Mouse (Mus musculus) testis, postnatal 10 days (tissue): ENCODE results near the gene Dcun1d4.

ENCODE experiments used
- DNase-seq: peaks from one replicate; pipeline ENCODE4 v3.0.0; 2021; ENCODE audit warnings: low spot score

Dcun1d4 gene

DNA sequence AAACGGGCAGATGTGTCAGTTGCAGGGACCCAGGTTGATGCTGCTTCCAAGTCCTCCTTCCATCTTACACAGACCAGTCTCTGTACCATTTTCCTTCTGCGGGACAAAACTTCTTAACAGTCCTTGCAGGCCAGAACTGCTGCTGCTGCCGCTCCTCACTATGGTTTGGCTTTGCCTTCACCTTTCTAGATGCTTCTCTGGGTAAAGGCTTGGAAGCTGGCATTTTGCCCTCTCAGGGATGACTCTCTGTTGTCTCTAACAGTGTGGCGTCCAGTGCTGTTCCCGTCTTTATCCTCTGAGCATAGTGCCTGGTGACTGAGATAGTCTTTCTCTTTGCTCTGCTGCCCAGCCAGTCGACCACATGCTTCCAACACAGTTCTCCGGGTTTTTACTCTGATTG, 66.5 kb downstream of the Dcun1d4 start:
- no peak for DNase-seq

DNA sequence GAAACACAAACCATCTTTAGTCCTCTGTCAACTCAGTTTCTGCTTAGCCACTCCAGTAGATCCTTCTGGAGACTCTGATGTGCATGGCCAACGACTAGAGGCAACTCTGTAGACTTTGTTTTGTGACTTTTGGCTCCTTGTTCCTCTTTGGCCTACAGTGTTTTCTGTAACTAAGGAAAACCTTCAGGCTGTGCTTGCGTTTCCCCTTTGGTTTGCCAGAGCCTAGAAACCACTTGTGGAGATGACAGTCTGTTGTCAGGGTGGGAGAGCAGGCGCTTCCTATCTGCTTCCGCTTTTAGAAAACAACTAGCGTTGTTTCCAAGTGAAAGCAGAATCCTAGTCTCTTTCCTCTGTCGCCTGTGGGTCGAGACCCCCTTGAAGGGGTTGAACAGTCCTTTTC, 67.4 kb downstream of the Dcun1d4 start:
- DNase-seq: no peak

DNA sequence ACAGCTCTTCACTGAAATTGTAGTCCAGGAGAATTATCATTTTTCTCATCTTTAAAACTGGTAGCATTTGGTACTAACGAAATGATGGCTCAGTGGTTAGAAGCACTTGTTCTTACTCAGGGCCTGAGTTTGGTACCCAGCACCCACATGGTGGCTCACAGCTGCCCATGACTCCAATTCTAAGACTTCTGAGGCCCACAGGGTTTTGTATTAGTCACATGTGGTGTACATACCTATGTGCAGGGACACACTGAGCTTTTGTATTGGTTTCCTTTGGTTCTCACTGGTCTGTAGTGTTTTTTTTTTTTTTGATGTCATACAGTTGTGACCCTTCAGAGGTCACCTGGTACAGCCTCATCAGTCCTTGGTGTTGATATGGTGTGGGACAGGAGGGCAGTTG, 68.0 kb downstream of the Dcun1d4 start:
- DNase-seq: no peak

DNA sequence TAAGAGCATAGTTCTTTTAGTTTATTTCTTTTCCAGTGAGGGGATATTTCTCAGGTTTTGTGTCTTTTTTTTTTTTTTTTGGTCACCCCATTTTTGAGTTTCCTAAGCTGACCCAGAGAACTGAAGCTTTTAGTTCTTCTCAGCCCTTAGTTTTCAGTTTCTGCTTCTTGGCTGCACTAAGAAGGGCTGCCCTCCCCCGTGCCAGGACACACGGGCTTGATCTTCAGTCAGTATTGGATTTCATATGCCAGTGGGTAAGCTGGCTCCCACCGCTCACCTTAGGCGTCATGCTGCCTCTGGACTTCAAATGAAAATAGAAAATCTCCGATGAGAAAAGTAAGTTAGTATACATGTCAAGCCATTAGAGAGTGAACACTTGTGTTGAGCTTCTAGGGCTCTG, 71.0 kb downstream of the Dcun1d4 start:
- no peak for DNase-seq

DNA sequence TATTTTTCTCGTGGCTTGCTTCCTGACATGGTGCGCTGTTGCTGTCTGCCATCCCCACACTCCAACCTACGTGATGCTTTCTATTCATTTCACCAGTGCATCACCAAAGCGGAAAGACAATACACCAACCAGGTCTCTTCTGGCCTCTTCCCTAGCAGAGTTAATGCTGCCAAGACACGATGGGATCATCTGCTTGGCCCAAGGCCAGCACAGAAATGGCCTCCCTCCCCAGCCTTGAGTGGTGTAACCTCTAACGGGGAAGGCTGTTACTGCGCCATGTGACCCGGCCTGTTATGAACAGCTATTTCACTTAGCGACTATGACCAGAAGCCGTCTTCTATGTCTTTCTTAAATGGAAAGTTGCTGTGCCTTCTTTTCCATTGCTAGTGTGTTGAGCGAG, 73.1 kb downstream of the Dcun1d4 start:
- DNase-seq: no peak

DNA sequence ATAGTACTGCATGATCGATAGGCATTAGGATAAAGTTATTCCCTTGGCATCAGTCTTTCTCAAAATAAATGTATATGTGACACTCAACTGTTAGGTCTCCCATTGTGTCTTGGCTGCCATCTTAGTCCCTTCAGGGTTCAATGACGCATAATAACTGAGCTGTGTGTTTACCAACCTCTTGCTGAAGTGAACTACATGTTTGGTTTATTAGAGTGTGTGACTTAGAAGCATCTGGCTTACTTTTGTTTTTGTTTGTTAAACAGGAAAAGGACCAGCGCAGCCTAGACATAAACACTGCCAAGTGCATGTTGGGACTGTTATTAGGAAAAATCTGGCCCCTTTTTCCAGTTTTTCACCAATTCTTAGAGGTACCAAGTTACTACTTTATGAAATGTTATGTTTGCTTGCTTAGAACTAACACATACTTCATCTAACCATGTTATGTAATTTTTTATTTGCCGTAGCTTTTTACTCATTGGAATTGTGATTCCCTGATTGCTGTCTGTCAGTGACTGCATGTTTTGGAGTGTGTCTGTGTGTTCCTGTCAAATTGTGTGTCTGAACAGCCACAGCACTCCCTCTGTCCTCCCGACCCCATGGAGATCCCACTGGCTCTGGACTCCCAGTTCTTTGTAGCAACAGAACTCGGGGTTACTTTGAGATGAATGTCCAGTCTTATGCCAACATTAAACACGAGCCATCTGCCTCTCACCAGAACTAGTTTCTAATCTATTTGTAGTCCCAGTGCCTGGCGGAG, 74.5 kb downstream of the Dcun1d4 start:
- no peak for DNase-seq

DNA sequence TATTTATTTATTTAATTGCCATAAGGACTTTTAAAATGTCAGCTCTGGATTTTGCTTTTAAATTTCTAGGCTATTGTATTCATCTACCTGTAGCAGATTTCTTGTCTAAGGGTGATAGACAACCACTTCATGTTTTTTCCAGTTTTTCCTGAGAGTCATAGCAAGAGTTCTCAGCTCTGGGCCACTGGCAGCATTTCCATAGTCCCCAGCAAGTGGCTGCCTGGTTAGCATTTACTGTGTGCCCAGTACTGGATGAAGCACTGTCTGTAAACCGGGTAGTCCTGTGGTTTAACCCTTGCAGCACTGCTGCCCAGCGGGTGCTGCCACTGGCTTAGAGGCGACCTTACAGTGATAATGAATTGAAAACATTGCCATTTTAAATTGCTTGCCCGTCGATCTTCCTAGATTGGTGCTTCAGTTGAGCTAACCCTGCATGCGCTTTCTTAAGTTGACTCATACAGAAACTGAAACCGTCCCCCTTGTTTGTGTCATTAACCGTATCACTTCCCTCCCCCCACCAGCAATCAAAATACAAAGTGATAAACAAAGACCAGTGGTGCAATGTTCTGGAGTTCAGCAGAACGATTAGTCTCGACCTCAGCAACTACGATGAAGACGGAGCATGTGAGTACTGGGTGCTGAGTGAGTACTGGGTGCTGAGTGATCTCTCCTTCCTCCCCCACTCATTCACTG, 76.1 kb downstream of the Dcun1d4 start:
- no peak for DNase-seq

DNA sequence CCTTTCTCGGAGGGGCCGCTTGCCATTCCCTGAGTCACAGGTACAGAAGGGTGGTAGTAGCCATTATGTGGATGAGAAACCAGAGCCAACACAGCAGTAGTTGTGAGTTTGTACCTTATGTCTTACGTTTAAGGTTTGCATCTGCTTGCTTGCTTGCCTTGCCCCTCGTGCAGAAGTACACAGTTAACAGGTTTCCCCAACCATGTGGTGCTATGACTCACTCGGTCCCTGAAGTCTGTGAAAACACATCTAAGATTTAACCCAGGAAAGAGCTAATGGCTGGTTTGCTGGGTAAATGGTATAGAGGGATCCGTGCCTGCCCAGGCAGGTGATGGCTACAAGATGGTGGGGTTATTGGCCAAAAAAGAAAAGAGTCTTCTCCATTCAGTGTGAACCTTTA, 78.0 kb downstream of the Dcun1d4 start:
- no peak for DNase-seq

DNA sequence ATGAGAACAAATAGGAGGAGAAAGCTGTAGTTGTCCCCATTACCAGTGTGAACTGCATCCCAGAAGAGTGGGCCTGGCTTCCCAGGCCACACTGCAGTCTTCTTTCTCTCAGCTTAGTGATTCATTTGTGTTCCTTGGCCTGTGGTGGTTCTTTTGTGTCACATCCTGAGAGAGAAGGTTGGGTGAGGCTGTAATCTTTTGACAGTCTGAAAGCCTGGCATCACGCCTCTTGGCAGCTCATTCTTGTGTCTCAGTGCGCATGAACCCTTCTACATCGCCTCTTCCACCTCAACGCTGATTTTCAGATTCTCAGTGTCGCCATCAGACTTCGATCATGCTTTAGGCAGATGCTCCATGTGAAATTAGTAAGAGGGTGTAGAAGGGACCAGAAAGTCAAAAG, 83.2 kb downstream of the Dcun1d4 start:
- DNase-seq: no peak

DNA sequence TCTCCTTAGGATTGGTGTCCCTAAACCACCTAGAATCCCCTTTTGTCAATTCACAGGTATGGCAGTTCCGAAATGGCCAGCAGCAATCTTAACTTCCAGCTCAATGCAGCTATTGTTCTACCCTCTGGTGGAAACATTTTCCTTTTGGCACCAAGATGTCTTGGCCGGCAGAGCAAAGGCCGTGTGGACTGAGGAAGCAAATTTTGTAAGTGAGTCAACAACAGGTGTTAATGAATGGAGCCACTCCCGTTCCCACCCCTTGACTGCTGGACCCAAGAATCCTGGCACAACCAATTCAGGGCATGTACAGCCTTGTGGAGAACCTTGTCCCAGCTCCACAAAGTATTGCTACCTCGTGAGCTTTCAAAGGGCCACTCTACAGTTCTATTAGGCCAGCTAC, 85.3 kb downstream of the Dcun1d4 start:
- no peak for DNase-seq

DNA sequence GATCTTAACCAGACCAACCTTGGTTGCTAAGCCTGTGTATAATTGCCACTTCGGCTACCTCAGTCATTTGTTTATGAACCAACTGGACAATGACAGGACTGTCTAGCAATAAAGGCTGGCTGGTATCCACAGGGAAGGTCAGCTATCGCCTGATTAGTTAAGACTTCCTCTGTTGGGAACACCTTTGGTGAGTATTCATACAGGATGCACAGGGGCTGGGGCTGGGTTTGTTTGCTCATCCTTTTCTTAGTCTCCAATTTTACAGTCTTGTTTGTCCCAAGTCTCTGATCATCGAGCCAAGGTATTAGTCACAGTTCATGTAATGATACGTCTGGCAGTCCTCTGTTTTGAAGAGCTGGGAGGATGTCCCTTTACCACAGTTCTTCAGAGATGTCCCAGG, 86.1 kb downstream of the Dcun1d4 start:
- no peak for DNase-seq

DNA sequence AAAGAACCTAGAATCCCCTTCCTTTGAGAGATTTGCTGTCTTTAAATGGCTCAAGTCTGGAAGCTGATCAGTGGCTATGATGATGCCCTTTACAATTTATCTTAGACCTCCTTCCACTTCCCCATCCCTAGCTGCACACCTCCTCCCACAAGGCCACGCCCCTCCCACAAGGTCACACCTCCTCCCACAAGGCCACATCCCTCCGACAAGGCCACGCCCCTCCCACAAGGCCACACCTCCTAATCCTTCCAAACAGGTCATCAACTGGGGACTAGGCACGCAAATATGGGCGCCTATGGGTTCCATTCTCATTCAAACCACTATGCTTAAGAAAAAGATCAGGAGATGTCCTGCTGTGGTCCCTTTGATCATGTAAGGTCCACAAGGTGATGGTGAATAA, 88.4 kb downstream of the Dcun1d4 start:
- peak; percentile 45 for DNase-seq

DNA sequence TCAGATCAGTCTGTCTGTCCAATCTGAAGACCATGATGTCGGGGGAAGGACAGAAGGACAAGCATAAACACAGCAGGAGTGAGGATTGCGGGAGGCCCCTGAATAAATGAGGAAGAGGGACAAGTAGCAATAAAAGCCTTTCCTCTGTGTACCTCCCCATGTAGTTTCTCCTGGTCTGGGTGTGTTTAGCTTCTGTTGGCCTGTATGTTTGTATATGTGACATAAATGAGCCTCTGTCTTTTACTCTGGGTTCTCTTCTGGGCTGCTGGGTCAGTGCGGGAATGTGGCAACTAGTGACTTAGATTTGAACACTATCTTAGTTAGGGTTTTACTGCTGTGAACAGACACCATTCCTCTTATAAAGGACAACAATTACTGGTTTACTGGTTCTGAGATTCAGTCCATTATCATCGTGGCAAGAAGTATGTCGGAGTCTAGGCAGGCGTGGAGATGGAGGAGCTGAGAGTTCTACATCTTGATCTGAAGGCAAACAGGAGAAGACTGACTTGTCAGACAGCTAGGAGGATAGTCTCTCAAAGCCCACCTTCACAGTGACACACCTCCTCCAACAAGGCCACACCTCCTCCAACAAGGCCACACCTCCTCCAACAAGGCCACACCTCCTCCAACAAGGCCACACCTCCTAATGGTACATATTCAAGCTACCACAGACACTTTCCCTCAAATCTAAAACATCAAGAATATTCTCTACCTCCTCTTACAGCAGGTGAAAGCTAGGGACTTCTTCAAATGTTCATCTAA, 90.8 kb downstream of the Dcun1d4 start:
- DNase-seq: peak; percentile 27

DNA sequence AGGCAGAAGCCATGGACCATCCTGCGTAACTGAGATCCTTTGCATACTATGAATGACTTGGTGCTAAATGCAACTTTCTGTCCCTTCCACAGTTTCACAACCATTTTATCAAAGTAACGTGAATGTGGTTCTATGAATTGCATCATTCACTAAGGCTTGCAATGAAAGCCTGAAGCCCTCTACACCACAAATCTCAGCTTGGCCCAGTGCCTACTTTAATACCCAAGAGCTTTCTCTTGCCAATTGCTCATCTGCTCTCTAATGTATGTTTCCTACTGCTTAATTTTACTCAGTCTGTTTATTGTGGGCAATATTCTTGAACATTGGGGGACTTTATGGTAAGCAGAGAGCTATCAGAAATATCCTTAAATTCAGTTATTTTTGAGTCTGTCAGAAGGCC, 92.0 kb downstream of the Dcun1d4 start:
- DNase-seq: no peak

DNA sequence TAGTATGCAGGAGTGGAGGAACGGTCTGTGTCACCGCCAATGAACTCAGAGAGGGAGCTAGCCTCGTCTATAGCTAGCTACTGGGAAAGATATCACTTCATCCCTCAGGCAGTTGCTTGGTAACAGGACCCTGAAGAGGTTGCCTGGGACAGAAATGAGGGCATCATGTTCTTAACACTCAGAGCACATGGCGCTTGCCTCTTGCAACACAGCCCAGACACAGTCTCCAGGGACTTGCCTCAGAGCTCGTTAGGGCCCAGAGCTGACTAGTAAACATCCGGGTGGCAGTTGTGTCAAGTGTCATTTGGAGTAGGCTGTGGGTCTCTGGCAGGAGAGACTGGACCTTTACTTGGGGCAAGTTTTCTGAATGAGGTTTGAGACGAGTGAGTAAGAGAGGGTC, 93.0 kb downstream of the Dcun1d4 start:
- DNase-seq: no peak

DNA sequence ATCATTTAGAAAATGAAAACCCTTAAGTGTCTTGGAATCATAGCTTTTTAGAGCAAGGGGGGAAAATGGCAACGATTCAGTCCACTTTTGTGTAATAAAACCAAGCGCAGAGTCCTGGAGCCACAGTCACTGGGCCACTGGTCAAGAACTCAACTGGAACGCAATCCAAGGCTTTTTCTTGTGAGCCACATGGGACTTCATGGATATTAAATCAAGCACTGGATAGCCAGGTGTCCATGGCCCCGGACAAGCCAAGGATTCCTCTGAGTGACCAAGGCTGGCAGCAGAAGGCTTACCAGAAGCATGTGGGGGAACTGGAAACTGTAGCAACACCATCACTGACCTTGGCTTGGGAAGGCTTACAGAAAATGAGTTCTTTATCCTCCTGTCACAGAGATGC, 93.8 kb downstream of the Dcun1d4 start:
- no peak for DNase-seq

DNA sequence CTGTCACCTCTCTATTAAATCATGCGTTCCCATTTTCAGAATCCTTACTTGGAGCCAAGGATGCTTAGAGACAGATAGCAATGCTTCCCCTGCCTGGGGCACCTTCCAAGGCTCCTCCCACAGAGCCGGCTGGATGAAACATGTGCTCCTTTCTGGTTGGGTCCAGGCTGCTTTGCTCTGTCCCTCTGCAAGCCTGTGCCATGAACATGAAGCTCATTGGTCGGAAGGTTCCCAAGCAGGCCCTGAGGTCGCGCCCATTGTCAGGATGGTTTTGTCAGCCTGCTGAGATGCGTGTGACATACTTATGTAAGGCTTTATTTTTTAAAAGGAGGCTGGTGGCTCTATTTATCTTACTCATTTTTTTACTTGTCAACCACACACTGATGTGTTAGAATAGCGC, 95.9 kb downstream of the Dcun1d4 start:
- no peak for DNase-seq

DNA sequence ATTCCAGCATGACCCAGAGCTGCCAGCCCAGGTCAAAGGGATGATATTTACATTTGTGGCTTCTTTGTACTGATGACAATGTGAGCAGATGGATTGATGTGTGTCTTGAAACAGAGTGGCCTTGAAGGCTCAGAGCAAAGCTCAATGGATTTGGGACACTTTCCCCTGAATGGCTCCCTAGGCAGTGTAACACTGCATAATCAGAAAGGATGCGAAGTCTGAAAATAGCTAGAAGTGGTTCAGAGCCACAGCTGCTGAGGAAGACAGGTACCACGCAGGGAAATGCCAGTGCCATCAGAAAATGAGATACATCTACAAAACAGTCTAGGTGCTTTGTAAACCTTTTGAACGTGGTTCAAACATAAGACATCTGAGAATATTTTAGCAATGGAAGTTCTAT, 97.3 kb downstream of the Dcun1d4 start:
- DNase-seq: no peak

DNA sequence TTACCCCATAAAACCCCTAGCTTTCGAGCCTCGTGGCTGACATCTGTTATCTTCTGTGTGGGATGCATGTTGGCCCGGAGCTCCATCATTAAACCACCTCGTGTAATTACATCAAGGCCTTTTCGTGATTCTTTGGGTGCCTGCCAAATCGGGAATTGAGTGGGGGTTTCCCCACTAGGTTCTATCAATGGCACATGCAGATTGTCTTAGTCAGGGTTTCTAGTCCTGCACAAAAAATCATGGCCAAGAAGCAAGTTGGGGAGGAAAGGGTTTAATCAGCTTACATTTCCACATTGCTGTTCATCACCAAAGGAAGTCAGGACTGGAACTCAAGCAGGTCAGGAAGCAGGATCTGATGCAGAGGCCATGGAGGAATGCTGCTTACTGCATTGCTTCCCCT, 103.2 kb downstream of the Dcun1d4 start:
- peak; percentile 18 for DNase-seq

DNA sequence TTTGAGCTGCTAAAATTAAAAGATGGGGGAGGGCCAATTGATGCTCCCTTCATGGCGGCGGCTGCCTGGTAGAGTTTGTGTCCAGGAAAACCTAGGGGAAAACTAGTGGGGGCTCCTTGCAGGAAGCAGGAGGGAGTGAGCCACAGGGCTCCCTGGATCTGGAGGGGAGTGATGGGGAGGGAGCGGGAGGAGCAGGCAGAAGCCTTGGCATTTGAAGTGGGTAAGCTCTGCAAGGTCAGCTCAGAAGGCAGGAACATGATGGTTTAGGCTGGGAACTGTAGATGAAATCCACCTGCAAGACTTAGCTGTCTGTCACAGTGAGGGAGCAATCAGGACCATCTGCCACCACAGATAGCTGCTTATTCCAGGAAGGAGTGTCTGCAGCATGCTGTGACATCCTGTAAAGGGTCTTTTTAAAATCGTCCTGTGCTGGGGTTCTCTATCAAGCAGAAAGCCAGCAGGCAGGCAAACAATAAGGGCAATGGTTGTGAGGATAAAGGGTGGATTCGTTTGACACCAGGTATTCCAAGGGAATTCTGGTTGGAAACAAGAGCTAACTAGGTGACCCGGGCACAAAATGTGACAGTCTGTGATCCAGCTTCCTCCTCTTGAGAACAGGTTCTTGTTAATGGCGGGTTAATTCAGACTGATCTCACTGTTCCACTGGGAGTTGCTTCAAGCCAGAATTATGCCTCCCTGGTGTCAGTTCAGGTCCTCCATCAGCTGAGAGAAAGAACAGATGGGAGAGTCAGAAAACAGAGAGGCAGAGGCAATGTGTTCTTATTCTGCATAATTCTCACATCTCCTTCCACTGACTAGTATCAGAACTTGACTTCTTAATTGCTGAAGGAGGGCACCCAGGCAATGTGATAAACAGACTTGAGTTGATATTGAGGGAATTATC, 104.7 kb downstream of the Dcun1d4 start:
- DNase-seq: peak; percentile 37

DNA sequence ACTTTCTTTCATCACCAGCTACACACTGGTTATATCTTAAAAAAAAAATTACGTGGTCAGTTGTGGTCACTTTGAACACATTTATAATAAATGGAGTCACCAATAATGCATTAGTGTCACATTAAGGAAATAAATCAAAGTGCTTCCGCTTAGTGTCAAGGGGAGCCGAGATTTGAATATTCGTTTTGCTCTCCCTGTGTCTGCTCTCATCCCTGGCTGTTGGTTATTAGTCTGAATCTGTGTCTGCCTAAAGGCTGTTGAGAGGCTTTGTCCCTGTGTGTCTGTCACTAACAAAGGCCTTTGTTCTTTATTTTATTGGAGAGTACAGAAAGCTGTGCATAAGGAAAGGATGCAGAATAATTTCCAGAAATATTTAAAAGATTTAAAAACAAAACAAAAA, 105.8 kb downstream of the Dcun1d4 start:
- DNase-seq: peak; percentile 13

DNA sequence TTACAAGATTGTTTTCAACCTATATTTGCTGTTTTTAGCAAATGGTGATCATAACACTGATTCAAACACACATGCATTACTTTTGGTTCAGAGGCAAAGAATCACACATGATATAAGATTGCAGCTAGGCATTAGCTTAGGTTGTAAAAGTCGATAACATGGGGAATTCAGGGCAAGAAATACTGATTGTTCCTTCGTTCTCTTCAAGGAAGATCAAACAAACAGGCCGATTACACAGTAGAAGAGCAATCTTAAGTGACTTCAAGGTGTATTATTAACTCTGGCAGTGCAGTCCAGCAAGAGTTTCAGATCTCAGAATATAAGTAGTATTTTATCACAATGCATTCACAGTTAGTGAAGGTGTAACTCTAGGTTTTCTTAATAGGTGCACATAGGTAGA, 106.3 kb downstream of the Dcun1d4 start:
- no peak for DNase-seq
